Mouse (Mus musculus) kidney, postnatal 4 days (tissue): ENCODE measurements around the gene Tbc1d25.
A peak's percentile ranks its signal among the peaks of the same experiment; 100 is the strongest.

ENCODE experiments used
- DNase-seq, 2 experiments: peaks; one replicate each; pipeline ENCODE4 v3.0.0; 2021; ENCODE audit warnings: mixed read lengths in 2 of 2

The Tbc1d25 gene

DNA sequence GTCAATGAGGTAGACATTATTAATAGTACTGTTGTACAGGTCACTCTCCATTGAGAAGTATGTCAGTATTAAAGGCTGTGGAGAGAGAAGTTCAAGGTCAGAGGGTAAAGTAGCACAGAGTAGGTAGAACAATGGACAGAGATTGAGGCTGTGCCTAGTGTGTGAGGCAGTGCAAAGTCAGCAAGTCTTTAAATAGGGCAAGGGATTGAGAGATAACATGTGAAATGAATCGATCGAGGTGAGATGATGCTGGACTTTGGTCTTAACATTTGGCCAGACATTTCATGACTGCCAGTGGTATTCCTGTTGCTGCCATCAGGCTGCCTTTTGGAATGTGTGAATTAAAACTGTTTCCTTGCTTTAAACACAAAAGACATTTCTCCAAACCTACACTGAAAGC is 2.9 kb upstream of the Tbc1d25 start:
- no peak for DNase-seq

GRCm38 (mm10) chrX:8175169-8175503 is 845 bp downstream of the Tbc1d25 start:
- DNase-seq: no peak

GRCm38 (mm10) chrX:8167716-8168647 is 8.0 kb downstream of the Tbc1d25 start:
- DNase-seq: no peak

DNA sequence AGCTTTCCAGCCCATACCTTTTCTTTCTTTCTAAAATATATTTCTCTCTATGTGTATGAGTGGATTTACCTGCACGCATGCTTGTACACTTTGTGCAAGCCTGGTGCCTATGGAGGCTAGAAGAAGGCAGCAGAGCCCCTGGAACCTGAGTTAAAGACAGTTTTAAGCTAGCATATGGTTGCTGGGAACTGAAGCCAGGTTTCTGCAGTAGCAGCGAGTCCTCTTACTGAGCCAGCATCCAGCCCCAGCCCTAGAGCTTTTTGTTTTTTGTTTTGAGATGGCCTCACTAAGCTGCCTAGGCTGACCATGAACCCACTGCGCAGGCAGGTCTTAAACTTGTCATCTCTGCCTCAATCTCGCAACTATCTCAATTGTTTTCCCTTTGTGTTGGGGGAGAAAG is 11.5 kb downstream of the Tbc1d25 start:
- no peak for DNase-seq

DNA sequence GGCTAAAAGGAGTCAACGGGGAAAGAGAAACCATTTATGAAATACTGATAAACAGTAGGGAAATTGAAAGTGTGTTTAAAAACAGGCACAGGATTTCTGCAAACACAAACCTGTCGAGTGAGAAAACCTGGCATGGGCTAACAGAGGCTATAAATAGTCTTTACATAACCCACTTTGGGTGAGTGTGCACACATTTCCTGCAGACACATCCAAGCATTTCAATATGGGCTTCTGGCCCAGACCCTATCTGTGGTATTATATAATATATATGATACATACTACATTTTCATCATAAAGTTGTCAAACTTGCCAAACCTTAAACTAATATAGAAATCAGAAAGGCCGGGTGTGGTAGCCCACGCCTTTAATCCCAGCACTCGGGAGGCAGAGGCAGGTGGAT is 12.9 kb downstream of the Tbc1d25 start:
- no peak for DNase-seq

DNA sequence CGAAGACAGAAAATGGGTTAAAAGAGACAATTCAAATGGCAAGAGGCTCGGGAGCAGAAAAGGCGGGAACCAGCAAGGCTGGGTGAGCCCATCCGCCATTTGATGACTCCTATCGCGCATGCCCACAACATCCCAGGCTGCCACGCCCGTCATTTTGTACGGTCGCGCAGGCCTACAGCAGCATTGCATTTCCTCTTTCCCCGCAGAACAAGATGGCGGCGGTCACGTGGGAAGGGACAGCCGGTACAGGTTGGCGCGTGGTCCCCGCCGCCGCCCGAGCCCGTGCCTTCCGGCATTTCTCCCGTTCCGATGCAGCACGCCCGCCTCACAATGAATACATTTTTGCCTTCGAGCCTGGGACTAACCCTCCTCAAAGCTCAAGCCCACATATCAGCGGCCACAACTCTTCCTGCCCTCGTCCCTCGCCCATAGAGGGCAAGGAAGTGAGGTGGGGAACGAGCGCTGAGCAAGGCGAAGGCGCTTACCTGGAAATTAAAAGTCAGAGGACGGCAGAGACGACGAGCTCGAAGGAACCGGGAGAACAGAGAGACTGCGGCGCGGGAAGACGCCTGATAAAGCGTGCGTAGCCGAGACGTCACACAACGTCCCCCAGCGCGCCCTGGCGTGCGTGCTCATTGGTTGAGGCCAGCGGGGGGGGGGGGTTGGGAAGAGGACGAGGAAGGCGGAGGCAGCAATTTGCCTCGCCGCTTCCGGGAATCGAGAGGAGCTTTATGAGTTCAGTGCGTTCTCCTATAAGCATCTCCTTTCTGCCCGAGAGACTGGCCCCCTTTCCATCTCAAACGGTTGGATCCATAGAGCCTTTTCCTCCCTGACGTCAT is 30.6 kb downstream of the Tbc1d25 start, which contains the start of gene Rbm3:
Rbm3 (minus strand) TSS at position 728 of the 839 bp plus-strand sequence.
- peak; percentile 87 to 93 for DNase-seq

- peak; percentile 18 to 27 for DNase-seq
These were observed 32.2 kb downstream of the Tbc1d25 start for GRCm38 (mm10) chrX:8143750-8144149.

GRCm38 (mm10) chrX:8142948-8143347 is 33.0 kb downstream of the Tbc1d25 start:
- DNase-seq: no peak

- no peak for DNase-seq
These were observed 34.9 kb downstream of the Tbc1d25 start for GRCm38 (mm10) chrX:8141058-8141457.

GRCm38 (mm10) chrX:8140446-8140845 is 35.5 kb downstream of the Tbc1d25 start:
- no peak for DNase-seq

- DNase-seq: no peak
These were observed 36.5 kb downstream of the Tbc1d25 start for GRCm38 (mm10) chrX:8139480-8139879.

- DNase-seq: no peak
These were observed 40.1 kb downstream of the Tbc1d25 start for GRCm38 (mm10) chrX:8135886-8136285.

GRCm38 (mm10) chrX:8132017-8132976 is 43.7 kb downstream of the Tbc1d25 start, which contains the start of gene Wdr13:
Gene Wdr13 (minus strand): TSS chrX:8132892.
- DNase-seq: peak; percentile 89 to 94

- no peak for DNase-seq
These were observed 44.6 kb downstream of the Tbc1d25 start for GRCm38 (mm10) chrX:8131393-8131792.

- DNase-seq: peak in 1 of 2 experiments; percentile 23
These were observed 50.7 kb downstream of the Tbc1d25 start for GRCm38 (mm10) chrX:8125235-8125634.

DNA sequence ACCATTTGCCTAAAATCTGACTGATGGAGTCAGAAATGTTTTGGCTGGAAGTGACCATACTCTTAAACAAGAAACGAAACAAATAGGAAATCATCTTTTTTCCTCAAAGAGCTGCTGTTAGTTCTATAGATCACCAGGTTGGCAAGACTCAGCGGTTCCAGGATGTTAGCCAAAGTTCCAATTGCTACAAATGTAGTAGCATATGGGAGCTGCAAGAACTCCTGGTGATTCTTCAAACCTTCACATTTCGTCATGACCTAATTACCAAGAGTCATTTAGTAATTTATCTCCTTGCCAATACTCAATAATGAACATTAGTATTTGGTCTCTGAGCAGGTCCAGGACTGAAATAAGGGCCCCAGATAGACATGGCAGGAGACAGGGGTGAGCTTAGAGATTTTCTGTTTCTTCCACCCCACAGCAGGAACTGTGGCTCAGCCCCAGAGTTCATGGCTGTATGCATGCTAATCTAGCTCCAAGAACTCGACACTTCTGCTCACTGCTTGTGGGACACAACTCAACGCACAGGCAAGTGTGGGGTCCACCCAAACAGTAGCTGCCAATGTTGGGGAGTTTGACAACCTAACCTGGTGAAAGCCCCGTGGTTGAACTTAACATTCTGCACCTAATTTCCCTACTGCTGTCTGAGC is 52.0 kb downstream of the Tbc1d25 start:
- DNase-seq: no peak

- no peak for DNase-seq
These were observed 58.7 kb downstream of the Tbc1d25 start for GRCm38 (mm10) chrX:8117264-8117663.

DNA sequence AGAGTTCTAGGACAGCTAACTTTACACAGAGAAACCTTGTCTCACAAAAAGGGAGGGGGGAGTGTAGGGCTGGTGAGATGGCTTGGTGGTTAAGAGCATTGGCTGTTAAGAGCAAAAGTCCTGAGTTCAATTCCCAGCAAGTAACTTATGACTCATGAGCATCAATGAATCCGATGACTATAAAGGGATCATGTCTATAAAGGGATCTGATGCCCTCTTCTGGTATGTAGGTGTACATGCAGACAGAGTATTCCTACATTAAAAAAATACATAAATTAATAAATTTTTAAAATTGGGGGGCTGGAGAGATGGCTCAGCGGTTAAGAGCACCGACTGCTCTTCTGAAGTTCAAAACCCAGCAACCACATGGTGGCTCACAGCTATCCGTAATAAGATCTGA is 60.7 kb downstream of the Tbc1d25 start:
- no peak for DNase-seq

GRCm38 (mm10) chrX:8105019-8105418 is 71.0 kb downstream of the Tbc1d25 start:
- no peak for DNase-seq
